Mouse (Mus musculus): ENCODE data around the gene Serinc3.
A peak's percentile ranks its signal among the peaks of the same experiment; 100 is the strongest.
"Not testable (repeated sequence)": the region's sequence is repeated elsewhere in the genome, so short reads cannot be mapped to it uniquely, and the experiment has no call there.

Gene Serinc3

GRCm38 (mm10) chr2:163644575-163645385 lies at the start of gene Serinc3:
Gene Serinc3, minus strand, starts transcription at chr2:163645131.
- peak; percentile 99 for DNase-seq (ENCODE audit: low spot score)

- DNase-seq (ENCODE audit: low spot score): no peak
These were observed 48.9 kb upstream of the Serinc3 start for GRCm38 (mm10) chr2:163693716-163694314.

GRCm38 (mm10) chr2:163692873-163693612 lies 48.1 kb upstream of the Serinc3 start:
- DNase-seq (ENCODE audit: low spot score): no peak

GRCm38 (mm10) chr2:163691846-163692605 lies 47.1 kb upstream of the Serinc3 start:
- no peak for DNase-seq (ENCODE audit: low spot score)

GRCm38 (mm10) chr2:163690409-163691304 lies 45.7 kb upstream of the Serinc3 start:
- no peak for DNase-seq (ENCODE audit: low spot score)

GRCm38 (mm10) chr2:163689771-163690170 lies 44.8 kb upstream of the Serinc3 start:
- no peak for DNase-seq (ENCODE audit: low spot score)

GRCm38 (mm10) chr2:163688377-163688776 lies 43.4 kb upstream of the Serinc3 start:
- not testable (repeated sequence) for DNase-seq (ENCODE audit: low spot score)

- DNase-seq (ENCODE audit: low spot score): no peak
These were observed 42.0 kb upstream of the Serinc3 start for GRCm38 (mm10) chr2:163686886-163687285.

GRCm38 (mm10) chr2:163686233-163686632 lies 41.3 kb upstream of the Serinc3 start:
- no peak for DNase-seq (ENCODE audit: low spot score)

GRCm38 (mm10) chr2:163685761-163686200 lies 40.9 kb upstream of the Serinc3 start:
- no peak for DNase-seq (ENCODE audit: low spot score)

DNA sequence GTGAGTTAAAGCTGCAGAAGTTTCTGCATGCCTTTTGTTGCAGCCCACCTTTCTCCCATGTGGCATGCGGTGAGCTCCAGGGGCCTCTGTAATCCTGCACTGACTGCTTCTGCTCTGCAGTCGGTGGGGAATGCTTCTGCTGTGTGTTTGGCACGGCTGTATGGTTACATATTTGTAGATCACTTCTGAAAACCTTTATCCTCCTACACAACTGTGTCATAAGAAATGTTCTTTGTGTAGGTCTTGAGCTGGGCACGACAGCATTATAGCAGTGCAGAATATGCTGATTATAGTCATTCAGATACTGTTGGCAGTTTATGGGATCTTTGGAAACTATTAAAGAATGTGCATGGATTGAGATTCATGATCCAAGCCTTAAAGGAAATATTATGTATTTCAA lies 40.4 kb upstream of the Serinc3 start:
- no peak for DNase-seq (ENCODE audit: low spot score)

DNA sequence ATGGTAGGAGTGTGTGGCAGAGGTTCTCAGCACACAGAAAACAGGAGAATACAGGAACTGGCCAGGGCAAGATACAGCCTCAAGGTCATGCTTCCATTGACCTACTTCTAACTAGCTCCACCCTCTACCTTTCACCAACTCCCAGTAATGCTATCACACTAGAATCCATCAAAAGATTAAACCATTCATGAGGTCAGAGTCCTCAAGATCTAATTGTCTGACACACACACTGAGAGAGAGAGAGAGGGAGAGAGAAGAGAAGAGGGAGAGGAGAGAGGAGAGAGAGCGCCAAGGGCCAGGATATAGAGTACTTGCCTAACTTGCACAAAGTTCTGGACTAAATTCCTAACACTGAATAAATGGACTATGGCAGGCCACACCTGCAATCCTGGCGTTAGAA lies 37.4 kb upstream of the Serinc3 start:
- no peak for DNase-seq (ENCODE audit: low spot score)

GRCm38 (mm10) chr2:163676745-163677144 lies 31.8 kb upstream of the Serinc3 start:
- no peak for DNase-seq (ENCODE audit: low spot score)

- no peak for DNase-seq (ENCODE audit: low spot score)
These were observed 31.4 kb upstream of the Serinc3 start for GRCm38 (mm10) chr2:163676321-163676720.

- no peak for DNase-seq (ENCODE audit: low spot score)
These were observed 30.7 kb upstream of the Serinc3 start for GRCm38 (mm10) chr2:163675662-163676061.

DNA sequence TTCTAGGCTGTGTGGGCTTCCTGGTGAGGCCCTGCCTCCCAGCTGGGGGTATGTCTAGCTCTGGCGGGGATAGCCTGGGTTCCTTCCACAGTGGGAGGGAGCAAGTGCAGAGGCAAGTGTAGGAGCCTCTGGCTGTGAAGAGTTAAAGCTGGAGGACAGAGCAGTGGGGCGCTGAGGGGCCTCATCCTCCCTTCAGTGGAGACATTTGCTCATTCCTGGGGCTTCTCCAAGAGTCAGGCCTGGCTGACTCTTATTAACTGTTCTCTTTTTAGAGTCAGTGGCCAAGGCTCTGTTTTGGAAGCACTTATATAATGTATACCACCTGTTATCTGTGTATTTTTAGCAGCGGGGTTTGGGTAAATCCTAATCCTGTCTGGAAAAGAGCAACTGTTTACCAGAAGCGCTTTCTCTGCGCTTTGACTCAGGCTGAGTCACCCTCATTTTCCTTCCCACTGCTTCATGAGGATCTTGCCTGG lies 30.3 kb upstream of the Serinc3 start:
- no peak for DNase-seq (ENCODE audit: low spot score)

DNA sequence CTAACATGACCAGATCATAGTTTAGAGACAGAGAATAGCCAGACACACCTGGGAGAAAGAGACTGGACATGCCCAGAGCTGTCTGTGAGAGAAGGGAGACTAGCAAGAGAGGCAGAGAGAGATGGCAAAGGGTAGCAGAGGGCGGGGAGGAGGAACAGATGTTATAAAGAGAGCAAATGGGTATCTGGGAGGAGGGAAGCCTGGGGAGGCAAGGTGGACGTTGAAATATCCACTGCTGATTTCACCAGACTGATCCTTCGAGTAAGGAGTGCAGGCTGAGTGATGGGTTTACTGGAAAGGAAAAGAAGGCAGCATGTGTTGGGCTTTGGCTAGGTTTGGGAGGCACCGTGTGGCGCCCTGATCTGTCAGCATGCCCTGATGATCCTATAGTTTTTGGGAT lies 29.5 kb upstream of the Serinc3 start:
- no peak for DNase-seq (ENCODE audit: low spot score)

DNA sequence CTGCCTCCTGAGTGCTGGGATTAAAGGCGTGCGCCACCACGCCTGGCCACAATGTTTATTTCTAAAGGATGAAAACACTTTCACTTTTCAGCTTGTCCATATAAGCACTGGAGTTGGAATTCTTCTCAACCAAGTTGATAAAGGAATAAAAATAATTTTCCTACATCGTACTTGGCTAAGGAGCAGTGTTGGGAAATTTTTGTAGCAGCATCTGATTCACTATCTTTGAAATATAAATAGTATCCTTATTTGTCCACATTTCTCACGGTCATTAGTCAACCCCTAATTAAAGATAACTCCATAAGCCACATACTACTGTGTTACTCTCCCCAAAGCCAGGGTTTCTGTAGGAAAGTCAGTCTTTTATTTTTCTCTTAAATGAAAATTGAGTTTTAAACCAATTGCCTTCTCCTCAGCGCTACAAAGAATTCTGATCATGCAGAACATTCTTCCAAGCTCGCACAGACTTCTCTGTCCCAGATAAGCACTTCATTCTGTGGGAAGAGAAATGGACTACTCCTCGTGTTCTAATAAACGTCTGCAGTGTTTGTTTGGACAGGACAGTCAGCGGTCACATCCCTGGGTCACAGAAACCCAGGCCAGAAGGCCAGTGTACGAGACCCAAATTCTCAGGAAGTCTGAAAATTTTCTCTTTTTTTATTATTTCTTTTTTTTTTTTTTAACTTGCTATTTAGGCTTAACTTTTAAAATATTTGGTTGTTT lies 26.1 kb upstream of the Serinc3 start:
- no peak for DNase-seq (ENCODE audit: low spot score)

- no peak for DNase-seq (ENCODE audit: low spot score)
These were observed 22.1 kb upstream of the Serinc3 start for GRCm38 (mm10) chr2:163667045-163667444.

- DNase-seq (ENCODE audit: low spot score): no peak
These were observed 19.0 kb upstream of the Serinc3 start for GRCm38 (mm10) chr2:163663930-163664329.
